Mouse (Mus musculus): Measurements from ENCODE around the gene Inpp4b. TPM values are rescaled to one million over a fixed set of nuclear protein-coding genes. Genes with fewer than 3 reads are reported as not detected.

Gene Inpp4b
- total RNA-seq, 2 experiments from 2014 or later: 18.6 to 20.3 TPM

DNA sequence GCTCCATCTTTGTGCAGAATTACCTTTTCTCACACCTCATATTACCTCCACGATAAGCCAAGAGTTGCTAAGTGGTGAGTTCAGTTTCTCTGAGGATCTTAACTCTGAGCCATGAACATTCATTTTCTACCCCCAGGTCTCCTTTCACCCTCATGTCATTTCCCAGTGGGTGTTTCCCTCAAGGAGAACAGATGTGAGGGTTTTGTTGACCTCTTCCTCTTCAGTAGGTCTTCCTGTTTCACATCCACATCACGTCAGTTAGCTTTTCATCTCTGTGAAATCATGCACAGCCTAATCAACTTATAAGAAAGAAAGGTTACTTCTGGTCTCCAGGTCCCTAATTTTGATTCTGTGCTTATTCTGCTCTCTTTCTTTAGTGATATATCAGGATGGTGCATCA is 124.4 kb downstream of the Inpp4b start:
- no peak for DNase-seq

DNA sequence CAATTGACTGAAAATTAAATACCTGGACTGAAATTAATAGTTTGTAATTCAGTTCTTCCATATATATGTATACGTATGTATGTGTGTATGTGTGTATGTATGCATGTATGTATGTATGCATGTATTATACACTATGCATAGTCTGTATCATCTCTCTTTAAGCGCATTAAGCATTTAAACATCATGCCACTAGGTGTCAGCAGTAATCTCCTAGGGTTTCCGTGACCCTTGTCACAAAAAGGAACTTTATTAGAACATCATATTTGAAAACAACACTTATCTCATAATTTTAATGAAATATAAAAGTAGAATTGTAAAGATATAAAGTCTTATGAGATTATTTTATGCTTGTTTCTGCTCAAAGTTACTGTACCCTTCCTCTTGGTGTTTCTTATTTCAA is 136.3 kb downstream of the Inpp4b start:
- no peak for DNase-seq

GRCm38 (mm10) chr8:81483834-81484233 is 141.5 kb downstream of the Inpp4b start:
- no peak for DNase-seq

- DNase-seq: no peak
These were observed 143.3 kb downstream of the Inpp4b start for GRCm38 (mm10) chr8:81485626-81486025.

DNA sequence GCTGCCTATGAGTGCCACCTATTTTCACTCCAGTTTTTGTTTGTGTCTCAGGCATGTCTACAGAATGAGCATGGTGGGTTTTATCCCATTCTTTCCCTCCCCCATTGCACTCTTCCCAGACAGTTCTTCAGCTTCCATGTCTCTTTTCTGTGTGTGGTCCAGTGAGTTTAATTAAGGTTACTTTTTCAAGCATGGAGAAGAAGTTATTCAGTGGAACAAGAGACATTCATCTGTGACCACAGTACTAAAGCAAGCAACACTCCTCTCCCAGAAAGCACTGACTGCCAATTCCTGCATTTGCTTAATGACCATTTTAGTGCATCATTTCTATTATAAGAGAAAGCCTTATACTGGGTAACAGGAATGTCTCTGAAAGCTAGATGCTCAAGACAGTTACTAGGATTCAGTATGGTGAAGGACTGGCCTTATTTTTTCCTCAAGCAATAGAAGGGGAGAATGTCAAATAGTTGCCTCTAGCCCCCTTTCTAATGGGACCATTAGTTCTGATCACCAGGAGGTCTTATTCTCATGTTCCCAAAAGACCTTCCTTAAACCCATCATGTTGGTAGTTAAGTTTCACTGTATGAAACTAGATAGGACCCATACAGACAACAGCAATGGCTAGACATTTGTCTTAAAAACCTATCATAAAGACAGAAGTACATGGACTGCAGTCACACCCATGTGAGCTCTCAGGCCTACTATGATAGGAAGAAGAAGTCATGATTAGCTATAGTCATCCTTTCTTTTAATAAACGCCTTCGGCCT is 147.7 kb downstream of the Inpp4b start:
- no peak for DNase-seq

GRCm38 (mm10) chr8:81491097-81491705 is 148.8 kb downstream of the Inpp4b start:
- DNase-seq: no peak

DNA sequence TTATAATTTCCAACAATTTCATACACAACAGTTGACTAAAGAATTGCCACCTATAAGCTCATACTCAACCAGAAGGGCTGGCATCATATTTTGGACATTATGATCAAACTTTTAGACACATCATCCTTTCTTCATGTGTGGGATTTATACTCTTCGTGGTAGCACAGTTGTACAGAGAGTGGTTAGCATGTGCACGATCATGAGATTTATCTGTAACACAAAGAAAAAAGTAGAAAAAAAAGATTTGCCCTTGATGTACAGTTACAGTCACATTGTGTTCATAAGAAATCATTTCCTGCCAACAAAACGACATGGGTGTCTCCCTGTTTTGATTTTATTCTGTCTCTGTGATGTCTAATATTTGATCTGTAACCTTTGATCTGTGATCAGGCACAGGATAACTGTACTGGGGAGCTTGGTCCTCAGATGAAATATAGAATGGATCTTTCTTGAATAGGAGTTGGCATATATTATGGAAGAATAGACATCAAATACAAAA is 149.4 kb downstream of the Inpp4b start:
- no peak for DNase-seq

- DNase-seq: no peak
These were observed 152.5 kb downstream of the Inpp4b start for GRCm38 (mm10) chr8:81494823-81495222.

DNA sequence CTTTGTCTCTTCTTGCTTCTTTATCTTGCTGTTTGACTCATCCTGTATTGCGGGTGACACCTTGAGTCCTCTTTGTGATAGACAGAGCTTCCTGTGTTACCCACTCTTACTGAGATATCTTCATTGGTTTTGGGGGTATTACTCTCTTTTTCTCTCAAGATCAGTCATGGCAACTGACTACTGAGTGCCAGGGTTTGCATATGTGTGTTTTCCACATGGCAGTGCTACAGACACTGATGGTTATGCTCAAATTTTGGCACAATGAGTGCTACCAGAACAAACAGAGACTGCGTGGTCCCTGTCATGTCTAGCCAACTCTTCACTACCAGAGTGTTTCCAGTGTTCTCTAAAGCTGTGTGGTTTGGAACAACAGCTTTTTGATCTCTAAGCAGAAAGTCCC is 155.3 kb downstream of the Inpp4b start:
- no peak for DNase-seq

GRCm38 (mm10) chr8:81502216-81502615 is 159.9 kb downstream of the Inpp4b start:
- no peak for DNase-seq

- DNase-seq: no peak
These were observed 160.6 kb downstream of the Inpp4b start for GRCm38 (mm10) chr8:81502982-81503381.

- DNase-seq: no peak
These were observed 170.5 kb downstream of the Inpp4b start for GRCm38 (mm10) chr8:81512826-81513225.

- DNase-seq: no peak
These were observed 172.1 kb downstream of the Inpp4b start for GRCm38 (mm10) chr8:81514425-81514824.

GRCm38 (mm10) chr8:81522085-81522484 is 179.7 kb downstream of the Inpp4b start:
- no peak for DNase-seq

DNA sequence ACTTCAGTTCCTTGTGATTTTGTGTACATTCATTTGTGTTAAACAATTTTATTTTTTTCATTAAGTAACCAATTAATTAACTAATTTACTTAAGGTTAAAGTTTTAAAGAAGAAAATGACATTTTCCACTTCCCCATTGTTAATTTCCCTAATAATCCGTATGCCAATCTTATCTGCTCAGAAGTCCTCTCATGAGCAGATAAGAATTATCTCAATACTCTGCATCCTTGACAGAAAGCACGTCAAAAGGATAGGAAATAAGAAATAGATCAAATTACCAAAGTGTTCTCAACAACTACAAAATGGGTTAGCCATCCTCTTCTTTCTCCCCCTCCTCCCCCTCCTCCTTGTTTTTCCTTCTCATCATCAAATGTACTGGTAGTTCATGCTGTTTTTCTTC is 182.2 kb downstream of the Inpp4b start:
- no peak for DNase-seq

DNA sequence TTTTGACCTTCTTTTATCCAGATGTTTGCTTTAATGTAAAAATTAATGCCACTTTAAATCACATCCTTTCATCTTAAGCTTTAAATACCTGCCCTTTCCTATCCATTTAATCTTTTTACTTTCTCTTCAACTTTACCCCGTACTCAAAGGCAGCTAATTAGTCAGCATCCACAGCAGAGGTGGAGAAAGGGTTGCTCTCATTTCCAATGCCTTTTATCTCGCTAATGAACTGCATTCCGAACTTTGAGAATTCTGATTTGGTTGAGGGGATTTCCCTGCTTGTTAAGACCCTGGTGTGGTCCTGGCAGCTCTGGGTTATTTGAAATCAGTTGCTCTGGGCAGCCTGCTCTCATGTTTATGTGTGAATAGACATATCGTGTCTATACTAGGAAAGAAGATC is 185.3 kb downstream of the Inpp4b start:
- no peak for DNase-seq

- DNase-seq: no peak
These were observed 196.0 kb downstream of the Inpp4b start for GRCm38 (mm10) chr8:81538310-81538709.

- no peak for DNase-seq
These were observed 216.2 kb downstream of the Inpp4b start for GRCm38 (mm10) chr8:81558550-81558949.

DNA sequence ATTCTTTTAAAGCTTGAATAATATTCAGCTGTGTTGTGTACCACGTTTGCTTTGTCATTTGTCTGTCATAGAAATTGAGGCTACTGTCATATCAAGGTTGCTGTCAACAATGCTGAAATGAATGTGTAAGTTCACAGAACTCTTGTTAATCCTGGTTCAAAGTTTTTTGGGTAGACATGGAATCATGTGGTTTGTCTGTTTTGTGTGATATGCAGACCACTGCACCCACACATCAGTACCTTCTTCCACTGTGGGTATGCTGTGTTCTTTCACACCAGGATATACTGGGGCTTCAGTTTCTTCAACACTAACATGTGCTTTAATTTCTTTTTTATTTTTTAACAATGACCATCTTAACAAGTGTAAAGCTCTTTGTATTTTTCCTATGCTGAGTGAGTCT is 220.0 kb downstream of the Inpp4b start:
- no peak for DNase-seq

DNA sequence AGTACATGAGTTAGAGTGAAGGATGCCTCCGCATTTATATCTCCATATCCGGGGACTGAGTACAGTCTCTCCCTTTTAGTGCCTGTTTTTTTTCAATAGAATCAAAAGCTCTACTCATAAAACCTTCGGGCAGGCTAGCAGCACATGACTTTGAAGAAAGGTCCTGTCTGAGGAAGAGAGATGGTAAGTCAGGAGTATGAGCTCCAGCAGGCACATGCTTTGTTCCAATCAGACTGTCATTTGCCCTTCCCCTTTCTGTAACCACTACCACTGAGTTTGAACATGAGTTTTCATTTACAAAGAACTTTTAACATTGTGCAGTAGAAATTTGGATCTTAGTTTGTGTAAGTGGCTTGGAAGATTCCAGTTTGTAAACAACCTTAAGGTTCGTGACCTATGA is 223.1 kb downstream of the Inpp4b start:
- no peak for DNase-seq

- no peak for DNase-seq
These were observed 230.2 kb downstream of the Inpp4b start for GRCm38 (mm10) chr8:81572319-81573104.

GRCm38 (mm10) chr8:81575268-81575917 is 233.0 kb downstream of the Inpp4b start:
- DNase-seq: no peak
